Mouse (Mus musculus): ENCODE results near the gene Trmt5.

Trmt5 gene

GRCm38 (mm10) chr12:73286287-73287092 is at the start of gene Trmt5, which contains the start of gene Slc38a6:
Trmt5 (minus strand) TSS chr12:73286710.
Slc38a6 (plus strand) TSS chr12:73286779.
- DNase-seq: peak; percentile 94 to 97

- peak in 1 of 2 experiments; percentile 31 for DNase-seq
These were observed 47.6 kb upstream of the Trmt5 start for GRCm38 (mm10) chr12:73334051-73334551.

GRCm38 (mm10) chr12:73332701-73333100 is 46.2 kb upstream of the Trmt5 start:
- DNase-seq: no peak

DNA sequence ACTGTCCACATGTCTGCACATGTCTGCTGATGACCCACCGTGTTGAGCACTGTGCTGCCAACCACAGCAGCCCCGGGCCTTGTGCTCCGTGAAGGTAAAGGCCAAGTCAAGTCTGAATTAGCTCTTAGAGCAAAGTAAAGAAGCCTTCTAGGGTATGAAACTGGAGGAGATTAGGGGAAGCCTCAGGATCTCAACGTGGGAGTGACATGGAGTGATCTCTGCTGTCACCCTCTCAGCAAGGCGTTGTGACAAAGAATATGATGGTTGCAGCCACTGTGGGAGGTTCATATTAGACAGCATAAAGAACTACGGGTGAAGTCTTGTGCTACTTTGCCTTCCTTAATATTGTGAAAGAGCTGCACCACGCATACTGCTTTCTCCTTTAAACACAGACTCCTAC is 43.7 kb upstream of the Trmt5 start:
- no peak for DNase-seq

- no peak for DNase-seq
These were observed 42.1 kb upstream of the Trmt5 start for GRCm38 (mm10) chr12:73328448-73329167.

GRCm38 (mm10) chr12:73327381-73327780 is 40.9 kb upstream of the Trmt5 start:
- DNase-seq: no peak

DNA sequence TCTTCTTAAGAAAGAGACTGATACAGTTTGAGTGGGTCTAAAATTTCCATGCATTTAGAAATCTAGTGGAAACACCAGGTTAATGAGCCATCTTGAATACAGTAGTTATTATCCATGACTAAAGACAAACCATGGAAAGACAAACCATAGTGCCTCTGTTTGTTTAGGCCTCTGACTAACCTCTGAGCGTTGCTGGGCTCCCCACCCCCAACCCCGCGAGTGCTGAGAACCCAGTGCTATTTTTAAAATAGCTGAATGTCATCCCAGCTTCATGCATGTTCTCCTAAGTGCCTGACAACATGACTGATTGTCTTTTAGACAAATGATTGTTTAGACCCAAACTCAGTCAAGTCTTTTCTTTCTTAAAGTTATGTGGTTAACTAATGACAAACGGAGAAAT is 39.1 kb upstream of the Trmt5 start:
- DNase-seq: no peak

DNA sequence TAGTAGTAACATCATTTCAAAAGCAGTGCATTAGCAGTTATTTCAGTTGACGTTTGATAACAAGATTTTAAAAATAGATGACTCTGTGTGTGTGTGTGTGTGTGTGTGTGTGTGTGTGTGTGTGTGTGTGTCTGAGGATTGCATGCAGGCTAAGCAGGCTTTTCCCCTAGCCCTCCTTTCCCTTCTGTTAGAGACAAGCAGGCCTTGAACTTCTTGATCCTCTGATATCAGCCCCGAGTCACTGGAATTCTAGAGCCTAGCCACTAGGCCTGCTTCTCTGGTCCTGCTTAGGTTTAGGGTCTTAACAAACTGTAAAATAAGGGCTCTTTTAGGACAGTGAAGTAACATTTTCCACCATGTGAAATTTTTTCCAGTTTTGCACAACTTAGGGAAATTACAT is 38.7 kb upstream of the Trmt5 start:
- no peak for DNase-seq

- DNase-seq: peak in 1 of 2 experiments; percentile 35
These were observed 38.2 kb upstream of the Trmt5 start for GRCm38 (mm10) chr12:73324742-73325141.

DNA sequence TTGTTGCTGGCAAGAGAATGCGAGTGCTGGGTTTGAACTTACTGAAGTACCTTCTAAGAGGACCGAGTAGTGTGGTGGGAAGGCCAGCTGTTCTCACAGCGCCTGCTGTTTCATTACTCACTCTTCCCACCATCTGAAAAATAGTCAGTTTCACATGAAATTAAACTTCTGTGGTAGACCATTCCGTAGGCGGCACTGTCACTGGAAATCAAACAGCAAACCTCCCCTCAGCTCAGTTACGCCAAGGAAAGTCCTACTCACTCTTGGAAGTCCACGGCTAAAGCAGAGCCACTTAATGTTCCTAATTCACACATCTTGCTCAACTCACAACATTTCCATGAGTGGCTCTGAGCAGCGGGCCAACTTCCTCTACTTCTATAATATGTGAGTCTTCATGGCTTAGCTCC is 37.7 kb upstream of the Trmt5 start:
- DNase-seq: no peak

GRCm38 (mm10) chr12:73317706-73318686 is 31.5 kb upstream of the Trmt5 start:
- no peak for DNase-seq

GRCm38 (mm10) chr12:73308711-73309110 is 22.2 kb upstream of the Trmt5 start:
- DNase-seq: no peak

DNA sequence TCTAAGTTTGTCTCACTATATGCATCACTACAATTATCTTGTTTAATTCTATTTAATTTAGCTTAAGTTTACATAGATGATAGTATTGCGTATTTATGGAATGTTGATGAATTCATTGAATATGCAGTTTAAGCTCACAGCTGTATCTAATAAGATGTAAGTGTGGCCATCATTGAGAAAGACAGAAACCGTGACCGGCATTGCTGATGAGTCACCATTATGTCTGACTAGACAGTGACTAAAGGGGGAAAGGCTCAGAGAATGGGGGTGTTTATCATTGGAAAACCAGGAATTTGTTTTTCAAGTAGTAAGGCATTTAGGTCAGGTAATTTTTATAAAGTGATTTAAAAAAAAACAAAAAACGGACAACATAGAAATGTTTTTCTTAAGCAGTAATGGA is 21.2 kb upstream of the Trmt5 start:
- DNase-seq: no peak

- DNase-seq: peak; percentile 34 to 65
These were observed 18.1 kb upstream of the Trmt5 start for GRCm38 (mm10) chr12:73304636-73305035.

GRCm38 (mm10) chr12:73300531-73300930 is 14.0 kb upstream of the Trmt5 start:
- DNase-seq: peak; percentile 59 to 73

DNA sequence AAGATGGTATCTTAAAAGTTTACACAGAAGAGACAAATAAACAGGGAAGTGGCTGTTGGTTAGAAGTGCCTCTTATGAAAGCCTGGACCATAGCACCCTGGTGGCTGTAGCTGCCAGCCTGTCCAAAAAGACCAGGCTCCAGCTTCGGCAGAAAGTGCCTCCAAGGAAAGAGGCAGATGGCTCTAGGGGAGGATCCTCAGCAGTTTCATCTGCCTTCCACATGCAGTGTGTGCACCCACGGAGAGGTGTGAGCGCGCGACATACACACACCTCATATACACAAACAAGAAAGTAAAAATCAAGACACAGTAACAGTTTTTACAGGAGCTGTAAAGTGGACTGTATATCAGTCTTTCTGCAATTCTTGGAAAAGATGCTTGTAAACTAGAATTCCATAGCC is 12.1 kb upstream of the Trmt5 start:
- no peak for DNase-seq

DNA sequence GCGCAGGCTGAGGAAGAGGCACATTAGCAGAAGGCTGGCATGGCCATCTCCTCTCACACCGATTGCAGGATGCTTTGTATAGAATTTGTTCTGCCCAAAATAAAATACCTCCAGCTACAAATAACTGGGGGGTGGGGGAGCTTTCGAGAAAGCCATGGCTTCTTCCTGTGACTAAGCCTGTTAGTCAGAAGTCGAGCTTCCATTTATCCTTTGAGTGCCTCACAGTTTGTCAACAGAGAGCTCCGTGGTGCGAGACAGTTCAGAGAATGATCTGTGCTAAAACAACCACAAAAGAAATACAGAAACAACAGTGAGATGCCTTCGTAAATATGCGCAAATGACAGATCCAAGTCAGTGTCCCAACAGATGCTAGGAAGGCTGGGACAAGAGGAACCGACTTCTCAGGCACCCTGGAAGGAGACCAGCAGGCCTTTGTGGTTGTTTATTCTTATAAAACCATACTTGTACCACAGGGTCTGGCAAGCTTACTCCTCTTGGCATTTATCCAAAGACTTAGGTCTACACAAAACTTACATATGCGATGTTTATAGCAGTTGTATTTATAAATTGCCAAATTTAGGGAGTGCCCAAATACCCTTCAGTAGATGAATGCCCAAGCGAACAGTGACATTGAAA is 9.1 kb upstream of the Trmt5 start:
- DNase-seq: no peak

DNA sequence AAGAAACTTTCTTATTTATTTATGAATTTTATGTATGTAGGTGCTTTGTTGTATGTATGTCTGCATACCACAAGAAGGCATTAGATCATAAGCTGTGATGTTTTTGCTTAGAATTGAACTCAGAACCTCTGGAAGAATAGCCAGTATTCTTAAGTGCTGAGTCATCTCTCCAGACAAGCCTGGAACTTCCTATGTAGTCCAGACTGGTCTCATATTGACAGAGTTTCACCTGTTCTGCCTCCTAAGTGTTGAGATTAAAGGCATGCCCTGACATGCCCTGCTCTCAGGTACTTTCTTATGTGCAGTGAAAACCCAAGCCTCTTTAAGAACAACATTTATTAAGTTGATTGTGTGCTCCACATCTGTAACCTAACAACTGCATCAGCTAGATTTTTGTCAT is 8.4 kb upstream of the Trmt5 start:
- DNase-seq: no peak

- DNase-seq: no peak
These were observed 2.1 kb upstream of the Trmt5 start for GRCm38 (mm10) chr12:73288626-73289025.

DNA sequence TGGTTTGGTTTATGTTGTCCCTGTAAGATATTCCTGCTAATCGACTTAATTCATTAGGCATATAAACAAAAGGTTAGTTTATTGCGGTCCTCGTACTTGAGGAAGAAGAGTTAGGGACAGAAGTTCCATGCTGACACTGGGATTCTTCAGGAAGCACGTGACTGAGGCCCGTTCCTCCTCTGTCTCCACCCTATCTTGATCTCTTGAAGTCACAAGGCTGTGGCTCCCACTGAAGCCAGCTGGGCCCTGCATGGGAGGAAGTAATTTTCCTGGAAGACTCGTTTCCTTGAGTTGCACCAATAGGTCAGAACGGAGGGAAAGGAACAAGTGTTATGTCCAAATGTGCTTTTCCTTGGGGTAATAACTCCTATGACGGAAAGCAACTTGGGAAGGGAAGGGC is 1.1 kb upstream of the Trmt5 start:
- DNase-seq: peak; percentile 54 to 77

GRCm38 (mm10) chr12:73274921-73275320 is 11.6 kb downstream of the Trmt5 start:
- no peak for DNase-seq

- DNase-seq: no peak
These were observed 16.6 kb downstream of the Trmt5 start for GRCm38 (mm10) chr12:73269933-73270332.
